In genomic region chr11:100985607-100986006, GRCm38 (mm10) we compare ENCODE assay signal across 15 mouse cellular contexts. TPM values are rescaled to one million over a fixed set of nuclear protein-coding genes. Genes with fewer than 3 reads are reported as not detected.
DNase-seq lines count a peak whose midpoint lies in the region; ATAC-seq and TF ChIP-seq lines count a peak whose summit lies in the region.
"Had no signal": no experiment of that assay in that cellular context is flagged by ENCODE, and none has a peak within 500 bp of the region (broad histone marks: within the 10 kb centered on the region; RNA-seq: fewer than 3 reads in every experiment).

No protein-coding gene starts in this region.

- H3K36me3 ChIP-seq in CH12.LX (replicated peaks in 1 of 2; ENCODE audit: control insufficient read depth in 1 of 2, insufficient read depth in 1 of 2, low read length in 1 of 2) (no peaks in the 10 kb centered on the region), ES-E14 (ENCODE audit: control insufficient read depth, insufficient read depth, low read length, poor library complexity, severe bottlenecking) (no peaks in the 10 kb centered on the region)
- H3K36me3 ChIP-seq: forebrain, embryonic 12.5 days; limb, embryonic 12.5 days had no signal

- no peak for DNase-seq in left cerebral cortex, adult 2 months (ENCODE audit: extremely low spot score in 1 of 2, low spot score in 2 of 2)
- no peak for DNase-seq in left cerebral cortex, adult 18-20 months (ENCODE audit: low spot score in 2 of 2)
- peak; percentile 31 for DNase-seq in CH12.LX (ENCODE audit: extremely low read depth)
- no peak for DNase-seq in ES-E14 (ENCODE audit: low read depth, low spot score)
- no peak for DNase-seq in frontal cortex, postnatal 10 days (ENCODE audit: low spot score in 2 of 2)
- no peak for DNase-seq in heart, adult 9 months (ENCODE audit: low spot score in 2 of 2)
- DNase-seq: adrenal gland, postnatal 10 days; cerebellum, adult 11-12 months; gastrocnemius, postnatal 14 days; heart, postnatal 14 days; kidney, adult 11 months had no signal

- 0 out of 2 replicates have a peak, but pooled peaks have one; percentile 41 for ATAC-seq in megakaryocyte progenitor cell, adult 5-6 weeks (replicated peaks; ENCODE audit: poor library complexity)

- dilution Hi-C loops in CH12.LX (cut with MboI; ENCODE audit: extremely low pct_ligation_motif_present, extremely low pct_unique_long_range_greater_than_20kb, low sequenced_read_pairs): no loop called here

- H3K9ac ChIP-seq in CH12.LX (ENCODE audit: insufficient read depth, low read depth): no peak overlapping the region
- H3K9ac ChIP-seq in ES-E14 (ENCODE audit: insufficient read depth, low read depth, low read length, poor library complexity, severe bottlenecking): no peak overlapping the region
- H3K9ac ChIP-seq: forebrain, embryonic 12.5 days; limb, embryonic 12.5 days had no signal

- intact Hi-C loops in left cerebral cortex, adult 2 months (cut with DNase I): no loop called here

- peak; percentile 14 for TF ChIP-seq CTCF in left cerebral cortex, adult 2 months (IDR thresholded peaks at IDR 0.05)
- TF ChIP-seq CTCF in CH12.LX (conservative IDR thresholded peaks at IDR 0.05 in 1 of 2, IDR thresholded peaks at IDR 0.05 in 1 of 2; ENCODE audit: low read depth in 2 of 2, low read length in 2 of 2): peak; percentile 40 to 74; a peak in 3 of 4 replicates

- TF ChIP-seq RAD21 in CH12.LX (IDR thresholded peaks at IDR 0.05; ENCODE audit: low read depth, low read length): peak; percentile 79

- H3K4me2 ChIP-seq in CH12.LX (ENCODE audit: insufficient read depth, low read depth, poor library complexity, severe bottlenecking): no peak overlapping the region
- H3K4me2 ChIP-seq: forebrain, embryonic 12.5 days; limb, embryonic 12.5 days had no signal

- H3K27ac ChIP-seq in left cerebral cortex, adult 2 months: no peak overlapping the region
- no peak overlapping the region for H3K27ac ChIP-seq in CH12.LX (ENCODE audit: insufficient read depth, low read depth)
- H3K27ac ChIP-seq in ES-E14 (ENCODE audit: insufficient read depth, low read depth, low read length, poor library complexity, severe bottlenecking): no peak overlapping the region
- H3K27ac ChIP-seq: forebrain, embryonic 12.5 days; limb, embryonic 12.5 days; macrophage had no signal

- H3K4me1 ChIP-seq in CH12.LX (ENCODE audit: control insufficient read depth in 1 of 2, insufficient read depth in 2 of 2): peaks cover 3 to 18% of the 10 kb centered on the region in 2 experiments
- H3K4me1 ChIP-seq in ES-E14 (ENCODE audit: control insufficient read depth in 2 of 2, insufficient read depth in 2 of 2, low read length in 2 of 2, poor library complexity in 1 of 2): peaks cover 2 to 3% of the 10 kb centered on the region in 2 experiments; a peak in 2 of 4 replicates
- H3K4me1 ChIP-seq: limb, embryonic 12.5 days had no signal

- peaks cover 3% of the 10 kb centered on the region for H3K27me3 ChIP-seq in CH12.LX (replicated peaks)

- no peak overlapping the region for H3K4me3 ChIP-seq in left cerebral cortex, adult 2 months
- H3K4me3 ChIP-seq in CH12.LX (replicated peaks in 1 of 3; ENCODE audit: low read depth in 2 of 3, low read length in 2 of 3, poor library complexity in 1 of 3) (no peak overlapping the region), ES-E14 (ENCODE audit: insufficient read depth in 1 of 2, low read depth in 1 of 2, low read length in 2 of 2, poor library complexity in 1 of 2, severe bottlenecking in 1 of 2) (no peak overlapping the region)
- H3K4me3 ChIP-seq: forebrain, embryonic 12.5 days; limb, embryonic 12.5 days had no signal

- no peak for TF ChIP-seq POLR2A in CH12.LX (IDR thresholded peaks at IDR 0.05; ENCODE audit: low read depth, low read length)

- H3K9me3 ChIP-seq in CH12.LX (replicated peaks; ENCODE audit: low read length) (peaks cover 4% of the 10 kb centered on the region), ES-E14 (ENCODE audit: control insufficient read depth, insufficient read depth, low read depth, low read length) (no peaks in the 10 kb centered on the region)
- H3K9me3 ChIP-seq: forebrain, embryonic 12.5 days; limb, embryonic 12.5 days had no signal

- TF ChIP-seq EP300 in CH12.LX (IDR thresholded peaks at IDR 0.05; ENCODE audit: low read length): no peak

- in situ Hi-C loops in CH12.LX (cut with MboI; ENCODE audit: low pct_ligation_motif_present, low pct_unique_long_range_greater_than_20kb, low sequenced_read_pairs) (no loop called here), ES-E14 (cut with MboI; ENCODE audit: low sequenced_read_pairs in 2 of 2, unreplicated experiment in 2 of 2) (loop anchor here in 1 of 2 experiments (10.0 kb wide), 1 partner anchor 79 kb away; no protein-coding TSS in a partner anchor)

- H3K79me2 ChIP-seq in CH12.LX (replicated peaks; ENCODE audit: control insufficient read depth, extremely low read depth, insufficient read depth, poor library complexity, severe bottlenecking): no peaks in the 10 kb centered on the region

TF ChIP-seq in CH12.LX, 34 proteins besides CTCF, POLR2A, EP300 and RAD21:
- TF ChIP-seq NELFE (IDR thresholded peaks at IDR 0.05; ENCODE audit: low read depth, low read length): no peak
- TF ChIP-seq MAZ (IDR thresholded peaks at IDR 0.05; ENCODE audit: low read depth, low read length): 0 out of 2 replicates have a peak, but pooled peaks have one; percentile 28
- TF ChIP-seq SMC3 (IDR thresholded peaks at IDR 0.05; ENCODE audit: low read depth, low read length): peak; percentile 79
- no peak for TF ChIP-seq ZMIZ1 (IDR thresholded peaks at IDR 0.05; ENCODE audit: low read depth, low read length)
- peak; percentile 41 for TF ChIP-seq ZC3H11A (IDR thresholded peaks at IDR 0.05; ENCODE audit: low read depth, low read length)

TF ChIP-seq in ES-E14, 5 proteins besides CTCF, POLR2A, EP300 and RAD21:
- TF ChIP-seq ZC3H11A (IDR thresholded peaks at IDR 0.05; ENCODE audit: borderline replicate concordance, low read depth, low read length) (peak; percentile 79), ZNF384 (IDR thresholded peaks at IDR 0.05; ENCODE audit: low read depth, low read length) (no peak), CHD2 (IDR thresholded peaks at IDR 0.05; ENCODE audit: low read depth, low read length) (no peak), MAFK (IDR thresholded peaks at IDR 0.05; ENCODE audit: insufficient read depth, low read depth, low read length) (no peak)

RNA-seq across cellular contexts. Expression of gene Cavin1, which starts 14.9 kb away (rescaled TPM):
- 10 to 100 TPM; 19.2 to 22.2 TPM for total RNA-seq in left cerebral cortex, adult 2 months (2021)
- total RNA-seq in left cerebral cortex, adult 18-20 months (2021): 10 to 100 TPM; 22.7 to 24.9 TPM
- total RNA-seq in CH12.LX (2012; rRNA removed) (0.08 and 0.21 TPM in 2 replicates), CH12.LX (2014; rRNA removed) (0.05 TPM in 2 replicates), ES-E14 (2012; rRNA removed) (16.4 and 30.7 TPM in 2 replicates)
- 0.13 and 0.25 TPM in 2 replicates for polyA plus RNA-seq in CH12.LX (2012; ENCODE audit: insufficient read length, low read depth)
- 0.51 and 1.7 TPM in 2 replicates for total RNA-seq in megakaryocyte progenitor cell, adult 5-6 weeks (2015)
- 1.4 and 2.5 TPM in 2 replicates for total RNA-seq in megakaryocyte progenitor cell, adult 5-6 weeks (2017)

RNA-seq across cellular contexts. Expression of gene Atp6v0a1, which starts 23.6 kb away (rescaled TPM):
- total RNA-seq in left cerebral cortex, adult 2 months (2021): 100 to 1,000 TPM; 442 to 461 TPM
- 100 to 1,000 TPM; 423 to 445 TPM for total RNA-seq in left cerebral cortex, adult 18-20 months (2021)
- total RNA-seq in CH12.LX (2012; rRNA removed) (31.3 and 36.1 TPM in 2 replicates), CH12.LX (2014; rRNA removed) (14.1 and 15.1 TPM in 2 replicates), ES-E14 (2012; rRNA removed) (38.1 and 43.4 TPM in 2 replicates)
- 54.5 and 63.4 TPM in 2 replicates for polyA plus RNA-seq in CH12.LX (2012; ENCODE audit: insufficient read length, low read depth)
- total RNA-seq in megakaryocyte progenitor cell, adult 5-6 weeks (2015): 21.4 and 35.3 TPM in 2 replicates
- 38.1 and 50.1 TPM in 2 replicates for total RNA-seq in megakaryocyte progenitor cell, adult 5-6 weeks (2017)

RNA-seq across cellular contexts. Expression of gene Stat3, which starts 46.3 kb away (rescaled TPM):
- total RNA-seq in left cerebral cortex, adult 2 months (2021): 10 to 100 TPM; 35.7 to 40.9 TPM
- 10 to 100 TPM; 38.8 to 46.7 TPM for total RNA-seq in left cerebral cortex, adult 18-20 months (2021)
- total RNA-seq in CH12.LX (2012; rRNA removed): 51.1 and 52.1 TPM in 2 replicates
- total RNA-seq in CH12.LX (2014; rRNA removed): 35.9 TPM in 2 replicates
- polyA plus RNA-seq in CH12.LX (2012; ENCODE audit: insufficient read length, low read depth): 66.7 and 69.2 TPM in 2 replicates
- total RNA-seq in ES-E14 (2012; rRNA removed): 61.5 and 78.9 TPM in 2 replicates
- 38.3 and 38.6 TPM in 2 replicates for total RNA-seq in megakaryocyte progenitor cell, adult 5-6 weeks (2015)
- total RNA-seq in megakaryocyte progenitor cell, adult 5-6 weeks (2017): 78.6 and 85.3 TPM in 2 replicates
